Mouse (Mus musculus) MEL (cell line): ENCODE measurements around the gene Vps26a. TPM values are rescaled to one million over a fixed set of nuclear protein-coding genes. Genes with fewer than 3 reads are reported as not detected.
A peak's percentile ranks its signal among the peaks of the same experiment; 100 is the strongest.

Experiments
- DNase-seq: peaks from one replicate; pipeline ENCODE4 v3.0.0; 2011; ENCODE audit warnings: low read depth, low spot score
- H3K27ac ChIP-seq: 2 replicates; pipeline ENCODE4 v1.5.1; 2012; ENCODE audit warnings: low read depth, mild to moderate bottlenecking, control low read depth, low read length, moderate library complexity; ENCODE audit not compliant: control insufficient read depth
- H3K27me3 ChIP-seq, 2 experiments: fragments of 150-350 bp in 1 of 2; sonication (generic) in 1 of 2; 2 replicates each; pipeline ENCODE4 v1.6.1; 2012; ENCODE audit warnings: low read length in 2 of 2, mild to moderate bottlenecking in 2 of 2, improper control_type of control experiment in 1 of 2, moderate library complexity in 1 of 2; ENCODE audit not compliant: insufficient read depth in 2 of 2, control insufficient read depth in 1 of 2
- H3K36me3 ChIP-seq, 2 experiments: 2 replicates each; pipeline ENCODE4 v1.6.1; 2012 to 2014; ENCODE audit warnings: low read length in 2 of 2, improper control_type of control experiment in 1 of 2, inconsistent platforms in 1 of 2, mild to moderate bottlenecking in 1 of 2; ENCODE audit not compliant: insufficient read depth in 2 of 2, control insufficient read depth in 1 of 2
- H3K4me1 ChIP-seq, 2 experiments: fragments of 150-350 bp in 1 of 2; sonication (generic) in 1 of 2; 2 replicates each; pipeline ENCODE4 v1.6.1; 2012; ENCODE audit warnings: low read length in 2 of 2, improper control_type of control experiment in 1 of 2, mild to moderate bottlenecking in 1 of 2; ENCODE audit not compliant: insufficient read depth in 2 of 2, control insufficient read depth in 1 of 2
- H3K4me3 ChIP-seq, 2 experiments: fragments of 150-350 bp in 1 of 2; sonication (generic) in 1 of 2; 2 replicates each; pipeline ENCODE4 v1.5.1; 2012; ENCODE audit warnings: low read depth in 2 of 2, low read length in 2 of 2, mild to moderate bottlenecking in 2 of 2, moderate library complexity in 2 of 2, control low read depth in 1 of 2, improper control_type of control experiment in 1 of 2; ENCODE audit not compliant: control insufficient read depth in 1 of 2, insufficient read depth in 1 of 2
- H3K79me2 ChIP-seq: 2 replicates; pipeline ENCODE4 v1.6.1; 2012; ENCODE audit warnings: mild to moderate bottlenecking, low read length, moderate library complexity; ENCODE audit not compliant: control insufficient read depth, poor library complexity, insufficient read depth
- H3K9ac ChIP-seq: 2 replicates; pipeline ENCODE4 v1.6.1; 2012; ENCODE audit warnings: low read depth, mild to moderate bottlenecking, control low read depth, low read length, moderate library complexity; ENCODE audit not compliant: control insufficient read depth, poor library complexity, severe bottlenecking
- H3K9me3 ChIP-seq: fragments of 150-350 bp; sonication (generic); replicated peaks from 2 replicates; pipeline ENCODE4 v1.6.1; 2012; ENCODE audit warnings: mild to moderate bottlenecking, low read length, improper control_type of control experiment, moderate library complexity; ENCODE audit not compliant: insufficient read depth
- E2F4 ChIP-seq: IDR thresholded peaks from 2 replicates; pipeline ENCODE4 v1.6.1; 2011; ENCODE audit warnings: low read depth, low read length, improper control_type of control experiment, borderline replicate concordance
- ELF1 ChIP-seq: IDR thresholded peaks from 2 replicates; pipeline ENCODE4 v1.6.1; 2014; ENCODE audit warnings: low read depth, mild to moderate bottlenecking, inconsistent platforms, low read length, improper control_type of control experiment, moderate library complexity
- EP300 ChIP-seq, 2 experiments: IDR thresholded peaks; 2 replicates each; pipeline ENCODE4 v1.6.1; 2011; ENCODE audit warnings: improper control_type of control experiment in 2 of 2, low read length in 2 of 2, low read depth in 1 of 2, mild to moderate bottlenecking in 1 of 2
- GATA1 ChIP-seq: IDR thresholded peaks from 2 replicates; pipeline ENCODE4 v1.6.1; 2011; ENCODE audit warnings: low read depth, low read length, improper control_type of control experiment
- HCFC1 ChIP-seq: IDR thresholded peaks from 2 replicates; pipeline ENCODE4 v1.6.1; 2012; ENCODE audit warnings: low read depth, mild to moderate bottlenecking, inconsistent platforms, low read length, improper control_type of control experiment, moderate library complexity
- KAT2A ChIP-seq: conservative IDR thresholded peaks from 2 replicates; pipeline ENCODE4 v1.6.1; 2012; ENCODE audit warnings: low read depth, low read length, improper control_type of control experiment, inconsistent platforms
- MAFK ChIP-seq: IDR thresholded peaks from 2 replicates; pipeline ENCODE4 v1.6.1; 2011; ENCODE audit warnings: low read depth, mild to moderate bottlenecking, low read length, improper control_type of control experiment, borderline replicate concordance
- MAZ ChIP-seq: IDR thresholded peaks from 2 replicates; pipeline ENCODE4 v1.6.1; 2012; ENCODE audit warnings: low read depth, mild to moderate bottlenecking, inconsistent platforms, low read length, improper control_type of control experiment
- MEF2A ChIP-seq: IDR thresholded peaks from 2 replicates; pipeline ENCODE4 v1.6.1; 2014; ENCODE audit warnings: low read depth, mild to moderate bottlenecking, inconsistent platforms, low read length, improper control_type of control experiment; ENCODE audit not compliant: poor library complexity, insufficient replicate concordance, severe bottlenecking; ENCODE audit errors: extremely low read depth
- MYC ChIP-seq: IDR thresholded peaks from 2 replicates; pipeline ENCODE4 v1.6.1; 2011; ENCODE audit warnings: low read depth, mild to moderate bottlenecking, low read length, improper control_type of control experiment, moderate library complexity
- NELFE ChIP-seq: IDR thresholded peaks from 2 replicates; pipeline ENCODE4 v1.6.1; 2011; ENCODE audit warnings: low read depth, low read length, improper control_type of control experiment
- NRF1 ChIP-seq: IDR thresholded peaks from 2 replicates; pipeline ENCODE4 v1.6.1; 2014; ENCODE audit warnings: low read depth, mild to moderate bottlenecking, inconsistent platforms, low read length, improper control_type of control experiment, moderate library complexity; ENCODE audit not compliant: poor library complexity, insufficient read depth, severe bottlenecking
- POLR2A ChIP-seq, 2 experiments: IDR thresholded peaks; 2 replicates each; pipeline ENCODE4 v1.6.1; 2011 to 2012; ENCODE audit warnings: low read length in 2 of 2, mild to moderate bottlenecking in 2 of 2, control low read depth in 1 of 2, improper control_type of control experiment in 1 of 2, low read depth in 1 of 2, moderate library complexity in 1 of 2; ENCODE audit not compliant: control insufficient read depth in 1 of 2, insufficient read depth in 1 of 2, poor library complexity in 1 of 2
- POLR2AphosphoS2 ChIP-seq: IDR thresholded peaks from 2 replicates; pipeline ENCODE4 v1.6.1; 2011; ENCODE audit warnings: low read length, improper control_type of control experiment
- POLR2AphosphoS5 ChIP-seq: IDR thresholded peaks from 2 replicates; pipeline ENCODE4 v1.6.1; 2012; ENCODE audit warnings: low read depth, borderline replicate concordance, mild to moderate bottlenecking, inconsistent platforms, low read length, moderate library complexity, mixed read lengths
- RAD21 ChIP-seq: IDR thresholded peaks from 2 replicates; pipeline ENCODE4 v1.6.1; 2011; ENCODE audit warnings: mild to moderate bottlenecking, low read depth, low read length, improper control_type of control experiment
- RCOR1 ChIP-seq: IDR thresholded peaks from 2 replicates; pipeline ENCODE4 v1.6.1; 2012; ENCODE audit warnings: low read depth, mild to moderate bottlenecking, inconsistent platforms, low read length, improper control_type of control experiment
- SMC3 ChIP-seq: IDR thresholded peaks from 2 replicates; pipeline ENCODE4 v1.6.1; 2011; ENCODE audit warnings: low read depth, low read length, improper control_type of control experiment
- TAL1 ChIP-seq: IDR thresholded peaks from 2 replicates; pipeline ENCODE4 v1.6.1; 2012; ENCODE audit warnings: mild to moderate bottlenecking, inconsistent platforms, low read length, moderate library complexity, mixed read lengths
- UBTF ChIP-seq: IDR thresholded peaks from 2 replicates; pipeline ENCODE4 v1.6.1; 2012; ENCODE audit warnings: low read depth, mild to moderate bottlenecking, inconsistent platforms, low read length, improper control_type of control experiment, moderate library complexity, borderline replicate concordance; ENCODE audit not compliant: insufficient read depth
- USF1 ChIP-seq: IDR thresholded peaks from 2 replicates; pipeline ENCODE4 v1.6.1; 2014; ENCODE audit warnings: low read depth, mild to moderate bottlenecking, inconsistent platforms, low read length, improper control_type of control experiment, moderate library complexity
- USF2 ChIP-seq, 2 experiments: IDR thresholded peaks; 2 replicates each; pipeline ENCODE4 v1.6.1; 2011 to 2012; ENCODE audit warnings: improper control_type of control experiment in 2 of 2, low read length in 2 of 2, borderline replicate concordance in 1 of 2, inconsistent platforms in 1 of 2, low read depth in 1 of 2, mild to moderate bottlenecking in 1 of 2; ENCODE audit not compliant: insufficient read depth in 1 of 2
- ZC3H11A ChIP-seq: IDR thresholded peaks from 2 replicates; pipeline ENCODE4 v1.6.1; 2012; ENCODE audit warnings: low read depth, mild to moderate bottlenecking, inconsistent platforms, low read length, improper control_type of control experiment
- ZKSCAN1 ChIP-seq: IDR thresholded peaks from 2 replicates; pipeline ENCODE4 v1.6.1; 2012; ENCODE audit warnings: low read depth, mild to moderate bottlenecking, inconsistent platforms, low read length, improper control_type of control experiment, moderate library complexity
- ZMIZ1 ChIP-seq: IDR thresholded peaks from 2 replicates; pipeline ENCODE4 v1.6.1; 2012; ENCODE audit warnings: low read depth, mild to moderate bottlenecking, inconsistent platforms, low read length, improper control_type of control experiment, moderate library complexity
- ZNF384 ChIP-seq: IDR thresholded peaks from 2 replicates; pipeline ENCODE4 v1.6.1; 2012; ENCODE audit warnings: low read depth, mild to moderate bottlenecking, inconsistent platforms, low read length, improper control_type of control experiment
- polyA plus RNA-seq, 2 experiments: library from polyadenylated mRNA; stranded (reverse) in 1 of 2; unstranded in 1 of 2; fragments of >175 nt in 1 of 2; fragments of >200 nt in 1 of 2; gene quantifications; 2 replicates each; pipeline versions ENCODE4 v1.2.1 to v1.2.4; 2012; ENCODE audit warnings: low replicate concordance in 2 of 2, low read depth in 1 of 2; ENCODE audit not compliant: insufficient read length in 2 of 2, insufficient read depth in 1 of 2, missing spikeins in 1 of 2
- total RNA-seq: library from RNA; depleted of rRNA; stranded (reverse); fragments of 300-350 nt; gene quantifications from 2 replicates; pipeline ENCODE4 v1.2.3, GENCODE M21; 2012

Gene Vps26a
- total and polyA plus RNA-seq, 3 experiments: 34.2 to 64.1 TPM; not detected in 1

- no peaks in the 10 kb centered on the region for H3K27me3 ChIP-seq
- peak overlapping the region; percentile 72 to 91 for H3K4me3 ChIP-seq
- H3K9me3 ChIP-seq: no peaks in the 10 kb centered on the region
- H3K79me2 ChIP-seq: peaks cover 16% of the 10 kb centered on the region
- peak overlapping the region; percentile 86 for H3K9ac ChIP-seq
- no peak for TF ChIP-seq USF2 (IDR thresholded peaks at IDR 0.05; ENCODE audit: borderline replicate concordance in 1 of 2, insufficient read depth in 1 of 2, low read depth in 1 of 2, low read length in 2 of 2)
- TF ChIP-seq UBTF: no peak
- TF ChIP-seq ZMIZ1: no peak; the same call in 1 of the 2 replicates
- TF ChIP-seq NRF1: no peak
- no peak for TF ChIP-seq ELF1
- TF ChIP-seq KAT2A: no peak
- no peak for TF ChIP-seq RAD21
- TF ChIP-seq MAFK: no peak
- peak; percentile 13 to 49; a peak in 3 of 4 replicates for TF ChIP-seq POLR2A (IDR thresholded peaks at IDR 0.05; ENCODE audit: control insufficient read depth in 1 of 2, insufficient read depth in 1 of 2, low read depth in 1 of 2, low read length in 2 of 2, poor library complexity in 1 of 2)
- no peak for TF ChIP-seq ZC3H11A
- no peak for TF ChIP-seq NELFE
- TF ChIP-seq HCFC1: no peak
- TF ChIP-seq POLR2AphosphoS5: 0 out of 2 replicates have a peak, but pooled peaks have one; percentile 54
- no peak for TF ChIP-seq E2F4
- TF ChIP-seq POLR2AphosphoS2: no peak; the same call in 1 of the 2 replicates
- peaks cover 9 to 15% of the 10 kb centered on the region in 2 experiments for H3K36me3 ChIP-seq
- H3K4me1 ChIP-seq: peaks cover 0 to 15% of the 10 kb centered on the region in 2 experiments; a peak in 2 of 4 replicates
- peak overlapping the region; percentile 89 for H3K27ac ChIP-seq
- DNase-seq: no peak
Observed at GRCm38 (mm10) chr10:62450280-62450640, 36.3 kb downstream of the Vps26a start.

- Histone ChIP-seq H3K27me3 (no peaks in the 10 kb centered on the region), H3K4me1 (peaks cover 0 to 15% of the 10 kb centered on the region in 2 experiments; a peak in 2 of 4 replicates), H3K36me3 (peaks cover 7 to 15% of the 10 kb centered on the region in 2 experiments; a peak in 3 of 4 replicates), H3K4me3 (peak within 1 kb of the TSS; percentile 72 to 91), H3K79me2 (peaks cover 16% of the 10 kb centered on the region), H3K9me3 (no peaks in the 10 kb centered on the region), H3K9ac (peak within 1 kb of the TSS; percentile 86), H3K27ac (peak within 1 kb of the TSS; percentile 89)
- DNase-seq: peak; percentile 96
- TF ChIP-seq ZKSCAN1: no peak
- no peak for TF ChIP-seq MAZ
- TF ChIP-seq EP300 (IDR thresholded peaks at IDR 0.05; ENCODE audit: low read depth in 1 of 2, low read length in 2 of 2): peak in 1 of 2 experiments; percentile 60; a peak in 2 of 4 replicates
- no peak for TF ChIP-seq UBTF
- TF ChIP-seq ZC3H11A: no peak
- no peak for TF ChIP-seq ZNF384
- no peak for TF ChIP-seq RCOR1
- no peak for TF ChIP-seq TAL1
- TF ChIP-seq MAFK: no peak
- peak; percentile 85 for TF ChIP-seq NELFE
- TF ChIP-seq ZMIZ1: 0 out of 2 replicates have a peak, but pooled peaks have one; percentile 70
- TF ChIP-seq MEF2A: no peak
- TF ChIP-seq GATA1: peak; percentile 55
- TF ChIP-seq SMC3: 0 out of 2 replicates have a peak, but pooled peaks have one; percentile 7
- peak; percentile 97 for TF ChIP-seq USF1
- TF ChIP-seq NRF1: peak; percentile 10; the same call in 1 of the 2 replicates
- TF ChIP-seq HCFC1: peak; percentile 93
- peak; percentile 74; the same call in 1 of the 2 replicates for TF ChIP-seq KAT2A
- no peak for TF ChIP-seq E2F4
- peak; percentile 100 for TF ChIP-seq MYC
Observed at GRCm38 (mm10) chr10:62449364-62450279, 37.0 kb downstream of the Vps26a start, which contains the start of the genes 4930507D05Rik and Supv3l1. Gene 4930507D05Rik, plus strand, starts transcription at chr10:62449489. Gene Supv3l1, minus strand, starts transcription at chr10:62449738.
